Mouse (Mus musculus) C2C12 (cell line): ENCODE results near the gene Ofd1. TPM values are rescaled to one million over a fixed set of nuclear protein-coding genes. Genes with fewer than 3 reads are reported as not detected.

ENCODE experiments used
- H3K27me3 ChIP-seq: one replicate; pipeline ENCODE4 v1.6.1; 2011; ENCODE audit not compliant: control insufficient read depth, insufficient read depth, insufficient read length
- H3K36me3 ChIP-seq: one replicate; pipeline ENCODE4 v1.6.1; 2011; ENCODE audit not compliant: control insufficient read depth, insufficient read depth
- H3K4me3 ChIP-seq: one replicate; pipeline ENCODE4 v1.5.1; 2011; ENCODE audit warnings: mild to moderate bottlenecking, control low read depth; ENCODE audit not compliant: poor library complexity, insufficient read depth, severe bottlenecking
- H3K79me2 ChIP-seq: one replicate; pipeline ENCODE4 v1.6.1; 2011; ENCODE audit not compliant: control insufficient read depth, insufficient read depth
- H3K79me3 ChIP-seq: one replicate; pipeline ENCODE4 v1.6.1; 2011; ENCODE audit warnings: low read depth, control low read depth
- H3ac ChIP-seq: one replicate; pipeline ENCODE3; 2011; ENCODE audit warnings: low read depth; ENCODE audit not compliant: control insufficient read depth, insufficient read length
- CEBPB ChIP-seq: IDR thresholded peaks from one replicate; pipeline ENCODE4 v1.6.1; 2011; ENCODE audit warnings: low read depth, mild to moderate bottlenecking, control low read depth, moderate library complexity
- CTCF ChIP-seq: IDR thresholded peaks from one replicate; pipeline ENCODE4 v1.5.1; 2011; ENCODE audit not compliant: control insufficient read depth, insufficient read depth, insufficient read length
- FOSL1 ChIP-seq: IDR thresholded peaks from one replicate; pipeline ENCODE4 v1.8.0; 2011; ENCODE audit warnings: mild to moderate bottlenecking, low read length; ENCODE audit not compliant: poor library complexity, insufficient read depth, severe bottlenecking
- MAX ChIP-seq: IDR thresholded peaks from one replicate; pipeline ENCODE4 v1.6.1; 2011; ENCODE audit warnings: mild to moderate bottlenecking, control low read depth
- MYOD1 ChIP-seq: IDR thresholded peaks from one replicate; pipeline ENCODE4 v1.6.1; 2011; ENCODE audit warnings: low read depth; ENCODE audit not compliant: control insufficient read depth, insufficient read length
- MYOG ChIP-seq: IDR thresholded peaks from one replicate; pipeline ENCODE4 v1.6.1; 2011; ENCODE audit not compliant: control insufficient read depth, insufficient read length; ENCODE audit errors: extremely low read depth
- USF1 ChIP-seq: IDR thresholded peaks from one replicate; pipeline ENCODE4 v1.6.1; 2011; ENCODE audit warnings: low read depth, mild to moderate bottlenecking, control low read depth, moderate library complexity
- long read RNA-seq, 2 experiments: library from polyadenylated mRNA; unstranded; transcript quantifications; one replicate each; pipeline ENCODE4 v2.0.0; 2019 to 2020
- polyA plus RNA-seq: library from polyadenylated mRNA; unstranded; fragments of >200 nt; fragmentation: generic; extraction: Trizol; gene quantifications from one replicate; pipeline ENCODE4 v1.2.1, GENCODE M21; 2012; ENCODE audit warnings: missing spikeins

Ofd1 gene
- 1.5 TPM for polyA plus RNA-seq
- long read RNA-seq, experiment 1, full-length matches to known transcripts: 1 of 12 reads
- long read RNA-seq, experiment 1, partial matches to known transcripts: 10 of 12 reads
- long read RNA-seq, experiment 1, other reads (novel, unspliced or antisense): 1 of 12 reads
- long read RNA-seq, experiment 2, full-length matches to known transcripts: 5 of 17 reads
- long read RNA-seq, experiment 2, partial matches to known transcripts: 10 of 17 reads
- long read RNA-seq, experiment 2, other reads (novel, unspliced or antisense): 2 of 17 reads

- Histone ChIP-seq H3K79me2 (peaks cover 12% of the 10 kb centered on the region), H3ac (peak within 1 kb of the TSS; percentile 89), H3K36me3 (no peaks in the 10 kb centered on the region), H3K4me3 (peak within 1 kb of the TSS; percentile 46), H3K27me3 (no peaks in the 10 kb centered on the region), H3K79me3 (peaks cover 2% of the 10 kb centered on the region)
- TF ChIP-seq MYOG (no peak), MYOD1 (no peak), MAX (no peak)
Observed at GRCm38 (mm10) chrX:166440616-166441063, at the start of gene Ofd1. TSS of gene Ofd1 (minus strand) at chrX:166440704.

GRCm38 (mm10) chrX:166479365-166479983, 39.0 kb upstream of the Ofd1 start, which contains the start of gene Rab9:
TSS of gene Rab9 (minus strand) at chrX:166479867.
- no peak for TF ChIP-seq USF1
- no peak for TF ChIP-seq MYOD1
- no peak for TF ChIP-seq CEBPB
- no peak for TF ChIP-seq MYOG
- no peak for TF ChIP-seq MAX
- TF ChIP-seq FOSL1: no peak
- no peak for TF ChIP-seq CTCF
- peak within 1 kb of the TSS; percentile 85 for H3ac ChIP-seq
- peaks cover 38% of the 10 kb centered on the region for H3K79me3 ChIP-seq
- H3K27me3 ChIP-seq: no peaks in the 10 kb centered on the region
- peaks cover 4% of the 10 kb centered on the region for H3K36me3 ChIP-seq
- peaks cover 49% of the 10 kb centered on the region for H3K79me2 ChIP-seq
- H3K4me3 ChIP-seq: peak within 1 kb of the TSS; percentile 40

- TF ChIP-seq FOSL1 (no peak), USF1 (peak; percentile 89), CTCF (no peak), MAX (no peak), MYOD1 (no peak), MYOG (no peak), CEBPB (no peak)
- H3ac ChIP-seq: peak overlapping the region; percentile 85
- H3K4me3 ChIP-seq: peak overlapping the region; percentile 40
- H3K36me3 ChIP-seq: peaks cover 4% of the 10 kb centered on the region
- H3K79me2 ChIP-seq: peaks cover 56% of the 10 kb centered on the region
- H3K27me3 ChIP-seq: no peaks in the 10 kb centered on the region
- H3K79me3 ChIP-seq: peaks cover 44% of the 10 kb centered on the region
Observed at GRCm38 (mm10) chrX:166478631-166479364, 38.3 kb upstream of the Ofd1 start.

GRCm38 (mm10) chrX:166477393-166477792, 36.9 kb upstream of the Ofd1 start:
- TF ChIP-seq MAX: no peak
- no peak for TF ChIP-seq FOSL1
- no peak for TF ChIP-seq CTCF
- no peak for TF ChIP-seq USF1
- no peak for TF ChIP-seq MYOD1
- TF ChIP-seq MYOG: no peak
- TF ChIP-seq CEBPB: no peak
- H3K4me3 ChIP-seq: no peak overlapping the region
- no peaks in the 10 kb centered on the region for H3K27me3 ChIP-seq
- peaks cover 4% of the 10 kb centered on the region for H3K36me3 ChIP-seq
- H3K79me2 ChIP-seq: peaks cover 70% of the 10 kb centered on the region
- no peak overlapping the region for H3ac ChIP-seq
- H3K79me3 ChIP-seq: peaks cover 55% of the 10 kb centered on the region

GRCm38 (mm10) chrX:166472612-166473011, 32.1 kb upstream of the Ofd1 start:
- peaks cover 83% of the 10 kb centered on the region for H3K79me3 ChIP-seq
- H3K4me3 ChIP-seq: no peak overlapping the region
- TF ChIP-seq CTCF (no peak), MYOD1 (no peak), FOSL1 (no peak), MYOG (no peak), MAX (no peak), CEBPB (no peak), USF1 (no peak)
- H3K27me3 ChIP-seq: no peaks in the 10 kb centered on the region
- H3K79me2 ChIP-seq: peaks cover 98% of the 10 kb centered on the region
- peaks cover 12% of the 10 kb centered on the region for H3K36me3 ChIP-seq
- no peak overlapping the region for H3ac ChIP-seq
